Mouse (Mus musculus) CH12.LX (cell line): ENCODE data around the gene Nps. TPM values are rescaled to one million over a fixed set of nuclear protein-coding genes. Genes with fewer than 3 reads are reported as not detected.

Experiments used
- DNase-seq: peaks from one replicate; pipeline ENCODE4 v3.0.0-alpha.2; 2013; ENCODE audit errors: extremely low read depth
- H3K27ac ChIP-seq: 2 replicates; pipeline ENCODE4 v1.5.1; 2012; ENCODE audit warnings: low read depth, mild to moderate bottlenecking, control low read depth, moderate library complexity; ENCODE audit not compliant: insufficient read depth
- H3K27me3 ChIP-seq: replicated peaks from 2 replicates; pipeline ENCODE3; 2012; ENCODE audit warnings: inconsistent platforms
- H3K36me3 ChIP-seq, 2 experiments: replicated peaks in 1 of 2; 2 replicates each; pipeline versions ENCODE3 to v1.6.1; 2012; ENCODE audit warnings: inconsistent platforms in 1 of 2, low read length in 1 of 2, mild to moderate bottlenecking in 1 of 2, mixed read lengths in 1 of 2, moderate library complexity in 1 of 2; ENCODE audit not compliant: control insufficient read depth in 1 of 2, insufficient read depth in 1 of 2
- H3K4me1 ChIP-seq, 2 experiments: 2 replicates each; pipeline ENCODE4 v1.6.1; 2012; ENCODE audit warnings: inconsistent platforms in 1 of 2, moderate library complexity in 1 of 2; ENCODE audit not compliant: insufficient read depth in 2 of 2, control insufficient read depth in 1 of 2
- H3K4me2 ChIP-seq: 2 replicates; pipeline ENCODE4 v1.6.1; 2012; ENCODE audit warnings: low read depth, mild to moderate bottlenecking, control low read depth; ENCODE audit not compliant: poor library complexity, insufficient read depth, severe bottlenecking
- H3K4me3 ChIP-seq, 3 experiments: fragments of 150-350 bp in 1 of 3; sonication (generic) in 1 of 3; replicated peaks in 1 of 3; 2 replicates each; pipeline versions ENCODE3 to v1.5.1; 2011 to 2012; ENCODE audit warnings: low read depth in 2 of 3, low read length in 2 of 3, mild to moderate bottlenecking in 2 of 3, moderate library complexity in 2 of 3, control low read depth in 1 of 3, improper control_type of control experiment in 1 of 3, inconsistent platforms in 1 of 3, mixed read lengths in 1 of 3; ENCODE audit not compliant: poor library complexity in 1 of 3
- H3K79me2 ChIP-seq: replicated peaks from 2 replicates; pipeline ENCODE4 v1.6.1; 2012; ENCODE audit warnings: mild to moderate bottlenecking, moderate library complexity; ENCODE audit not compliant: control insufficient read depth, poor library complexity, insufficient read depth, severe bottlenecking; ENCODE audit errors: extremely low read depth
- H3K9ac ChIP-seq: 2 replicates; pipeline ENCODE4 v1.6.1; 2012; ENCODE audit warnings: low read depth, mild to moderate bottlenecking, control low read depth, moderate library complexity; ENCODE audit not compliant: insufficient read depth
- H3K9me3 ChIP-seq: replicated peaks from 2 replicates; pipeline ENCODE3; 2012; ENCODE audit warnings: low read length, inconsistent platforms, mixed read lengths
- CHD1 ChIP-seq: IDR thresholded peaks from 2 replicates; pipeline ENCODE4 v1.6.1; 2012; ENCODE audit warnings: low read depth, low read length, improper control_type of control experiment, inconsistent platforms
- CHD2 ChIP-seq: IDR thresholded peaks from 2 replicates; pipeline ENCODE4 v1.6.1; 2011; ENCODE audit warnings: low read length, improper control_type of control experiment
- CTCF ChIP-seq, 2 experiments: IDR thresholded peaks in 1 of 2; conservative IDR thresholded peaks in 1 of 2; 2 replicates each; pipeline ENCODE4 v1.5.1; 2011 to 2012; ENCODE audit warnings: low read depth in 2 of 2, low read length in 2 of 2, improper control_type of control experiment in 1 of 2, inconsistent platforms in 1 of 2, mild to moderate bottlenecking in 1 of 2, moderate library complexity in 1 of 2
- E2F4 ChIP-seq: IDR thresholded peaks from 2 replicates; pipeline ENCODE4 v1.6.1; 2011; ENCODE audit warnings: low read depth, low read length, improper control_type of control experiment; ENCODE audit not compliant: insufficient replicate concordance
- EP300 ChIP-seq: IDR thresholded peaks from 2 replicates; pipeline ENCODE4 v1.6.1; 2011; ENCODE audit warnings: low read length, improper control_type of control experiment
- GABPA ChIP-seq: IDR thresholded peaks from 2 replicates; pipeline ENCODE4 v1.6.1; 2012; ENCODE audit warnings: low read depth, low read length, improper control_type of control experiment, inconsistent platforms; ENCODE audit not compliant: insufficient replicate concordance
- HCFC1 ChIP-seq: IDR thresholded peaks from 2 replicates; pipeline ENCODE4 v1.6.1; 2012; ENCODE audit warnings: low read depth, mild to moderate bottlenecking, inconsistent platforms, low read length, improper control_type of control experiment
- IRF4 ChIP-seq: IDR thresholded peaks from 2 replicates; pipeline ENCODE4 v1.6.1; 2014; ENCODE audit warnings: low read depth, mild to moderate bottlenecking, inconsistent platforms, low read length, improper control_type of control experiment
- KAT2A ChIP-seq: IDR thresholded peaks from 2 replicates; pipeline ENCODE4 v1.6.1; 2012; ENCODE audit warnings: low read length, improper control_type of control experiment, inconsistent platforms; ENCODE audit not compliant: insufficient replicate concordance
- MAZ ChIP-seq: IDR thresholded peaks from 2 replicates; pipeline ENCODE4 v1.6.1; 2012; ENCODE audit warnings: low read depth, mild to moderate bottlenecking, inconsistent platforms, low read length, improper control_type of control experiment, moderate library complexity
- NELFE ChIP-seq: IDR thresholded peaks from 2 replicates; pipeline ENCODE4 v1.6.1; 2011; ENCODE audit warnings: low read depth, low read length, improper control_type of control experiment
- NRF1 ChIP-seq: IDR thresholded peaks from 2 replicates; pipeline ENCODE4 v1.6.1; 2014; ENCODE audit warnings: low read depth, mild to moderate bottlenecking, inconsistent platforms, low read length, improper control_type of control experiment, moderate library complexity
- POLR2A ChIP-seq: IDR thresholded peaks from 2 replicates; pipeline ENCODE4 v1.6.1; 2011; ENCODE audit warnings: low read depth, mild to moderate bottlenecking, improper control_type of control experiment, low read length
- POLR2AphosphoS2 ChIP-seq: IDR thresholded peaks from 2 replicates; pipeline ENCODE4 v1.6.1; 2011; ENCODE audit warnings: low read depth, low read length, improper control_type of control experiment
- RAD21 ChIP-seq: IDR thresholded peaks from 2 replicates; pipeline ENCODE4 v1.6.1; 2011; ENCODE audit warnings: low read depth, mild to moderate bottlenecking, low read length, improper control_type of control experiment, moderate library complexity
- RCOR1 ChIP-seq: conservative IDR thresholded peaks from 2 replicates; pipeline ENCODE4 v1.6.1; 2012; ENCODE audit warnings: low read depth, mild to moderate bottlenecking, inconsistent platforms, low read length, improper control_type of control experiment
- SMC3 ChIP-seq: IDR thresholded peaks from 2 replicates; pipeline ENCODE4 v1.6.1; 2011; ENCODE audit warnings: low read depth, low read length, improper control_type of control experiment
- TCF12 ChIP-seq: IDR thresholded peaks from 2 replicates; pipeline ENCODE4 v1.6.1; 2014; ENCODE audit warnings: low read depth, mild to moderate bottlenecking, inconsistent platforms, low read length, improper control_type of control experiment
- ZC3H11A ChIP-seq: IDR thresholded peaks from 2 replicates; pipeline ENCODE4 v1.6.1; 2012; ENCODE audit warnings: low read depth, mild to moderate bottlenecking, inconsistent platforms, low read length, improper control_type of control experiment
- ZKSCAN1 ChIP-seq: IDR thresholded peaks from 2 replicates; pipeline ENCODE4 v1.6.1; 2012; ENCODE audit warnings: low read depth, inconsistent platforms, low read length, improper control_type of control experiment, borderline replicate concordance
- ZMIZ1 ChIP-seq: IDR thresholded peaks from 2 replicates; pipeline ENCODE4 v1.6.1; 2012; ENCODE audit warnings: low read depth, mild to moderate bottlenecking, inconsistent platforms, low read length, improper control_type of control experiment
- dilution Hi-C: fragments of 300-500 bp; cut with MboI; formaldehyde crosslinking; loops from 2 replicates; pipeline ENCODE4 v1.14.3; 2020; ENCODE audit warnings: low sequenced_read_pairs; ENCODE audit not compliant: extremely low pct_unique_long_range_greater_than_20kb, extremely low pct_ligation_motif_present
- in situ Hi-C: fragments of 300-500 bp; cut with MboI; formaldehyde crosslinking; loops from 3 replicates; pipeline ENCODE4 v1.14.3; 2019; ENCODE audit warnings: low sequenced_read_pairs, low pct_ligation_motif_present, low pct_unique_long_range_greater_than_20kb, mixed read lengths
- polyA plus RNA-seq: library from polyadenylated mRNA; unstranded; fragments of >175 nt; gene quantifications from 2 replicates; pipeline ENCODE4 v1.2.1, GENCODE M21; 2012; ENCODE audit warnings: low read depth; ENCODE audit not compliant: insufficient read length
- total RNA-seq, 2 experiments: library from RNA; depleted of rRNA; stranded (reverse); fragments of 300-350 nt in 1 of 2; fragments of >200 nt in 1 of 2; gene quantifications; 2 replicates each; pipeline ENCODE4 v1.2.3; 2012 to 2014

Nps gene
- total and polyA plus RNA-seq, 3 experiments, result not detected

- dilution Hi-C loops, result no loop called here
- H3K79me2 ChIP-seq, result no peaks in the 10 kb centered on the region
- peaks cover 29% of the 10 kb centered on the region for H3K9me3 ChIP-seq
- H3K36me3 ChIP-seq, result no peaks in the 10 kb centered on the region
- no peak for DNase-seq
- peaks cover 1% of the 10 kb centered on the region for H3K27me3 ChIP-seq
- no peak overlapping the region for H3K4me3 ChIP-seq
- H3K27ac ChIP-seq, result no peak overlapping the region
- H3K4me1 ChIP-seq, result no peaks in the 10 kb centered on the region
- no peak overlapping the region for H3K4me2 ChIP-seq
- in situ Hi-C loops, result no loop called here
- no peak overlapping the region for H3K9ac ChIP-seq
- TF ChIP-seq EP300 (no peak), E2F4 (no peak), CTCF (conservative IDR thresholded peaks at IDR 0.05 in 1 of 2, IDR thresholded peaks at IDR 0.05 in 1 of 2; ENCODE audit: low read depth in 2 of 2, low read length in 2 of 2) (no peak), IRF4 (no peak), RAD21 (no peak), CHD1 (no peak), POLR2A (no peak), NELFE (no peak), NRF1 (no peak), POLR2AphosphoS2 (no peak), CHD2 (no peak)
Measured at GRCm38 (mm10) chr7:135210831-135211230, 47.7 kb upstream of the Nps start.

- dilution Hi-C loops (no loop called here), in situ Hi-C loops (no loop called here)
- DNase-seq, result no peak
Measured at GRCm38 (mm10) chr7:135212505-135212904, 46.0 kb upstream of the Nps start.

More at GRCm38 (mm10) chr7:135212505-135212904, 46.0 kb upstream of the Nps start:
- H3K4me3 ChIP-seq, result no peak overlapping the region
- no peak overlapping the region for H3K27ac ChIP-seq
- no peaks in the 10 kb centered on the region for H3K36me3 ChIP-seq
- no peaks in the 10 kb centered on the region for H3K4me1 ChIP-seq
- H3K9ac ChIP-seq, result no peak overlapping the region
- peaks cover 24% of the 10 kb centered on the region for H3K9me3 ChIP-seq
- H3K27me3 ChIP-seq, result peaks cover 1% of the 10 kb centered on the region
- H3K4me2 ChIP-seq, result no peak overlapping the region
- no peaks in the 10 kb centered on the region for H3K79me2 ChIP-seq
- TF ChIP-seq ZMIZ1 (no peak), CHD1 (no peak), NRF1 (no peak), ZKSCAN1 (no peak), RCOR1 (no peak), HCFC1 (no peak), TCF12 (no peak), MAZ (no peak), SMC3 (no peak), GABPA (no peak), EP300 (no peak), KAT2A (no peak), CTCF (conservative IDR thresholded peaks at IDR 0.05 in 1 of 2, IDR thresholded peaks at IDR 0.05 in 1 of 2; ENCODE audit: low read depth in 2 of 2, low read length in 2 of 2) (no peak), E2F4 (no peak), ZC3H11A (no peak), IRF4 (no peak)
